Mouse (Mus musculus) midbrain, embryonic 12.5 days (tissue): ENCODE results near the gene Cfap70. TPM values are rescaled to one million over a fixed set of nuclear protein-coding genes. Genes with fewer than 3 reads are reported as not detected.

Experiments used
- ATAC-seq: fragments of 200-750 bp; cut with Nextera tagmentation; 2 replicates; pipeline ENCODE4 v1.8.0; 2017; ENCODE audit warnings: low read depth, moderate TSS enrichment, moderate library complexity; ENCODE audit not compliant: low FRiP score
- H3K27ac ChIP-seq: fragments of 300-500 bp; sonication (generic); replicated peaks from 2 replicates; pipeline ENCODE4 v1.5.1; 2016; ENCODE audit warnings: mild to moderate bottlenecking
- H3K27me3 ChIP-seq: fragments of 300-500 bp; sonication (generic); 2 replicates; pipeline ENCODE4 v1.6.1; 2016; ENCODE audit warnings: mild to moderate bottlenecking
- H3K36me3 ChIP-seq: fragments of 300-500 bp; sonication (generic); 2 replicates; pipeline ENCODE4 v1.6.1; 2016
- H3K4me1 ChIP-seq: fragments of 300-500 bp; sonication (generic); 2 replicates; pipeline ENCODE4 v1.6.1; 2016
- H3K4me2 ChIP-seq: fragments of 300-500 bp; sonication (generic); replicated peaks from 2 replicates; pipeline ENCODE4 v1.6.1; 2016; ENCODE audit warnings: mild to moderate bottlenecking, moderate library complexity
- H3K4me3 ChIP-seq: fragments of 300-500 bp; sonication (generic); 2 replicates; pipeline ENCODE4 v1.5.1; 2016; ENCODE audit warnings: mild to moderate bottlenecking
- H3K9ac ChIP-seq: fragments of 300-500 bp; sonication (generic); replicated peaks from 2 replicates; pipeline ENCODE4 v1.6.1; 2016; ENCODE audit warnings: mild to moderate bottlenecking, moderate library complexity
- H3K9me3 ChIP-seq: fragments of 300-500 bp; sonication (generic); 2 replicates; pipeline ENCODE4 v1.6.1; 2016; ENCODE audit warnings: mild to moderate bottlenecking
- WGBS: fragments of 180-500 bp; shearing (Covaris S2); methylation state at CpG from one replicate; pipeline ENCODE4 v1.1.7; 2016; 5-methylcytosine and 5-hydroxymethylcytosine counted together
- polyA plus RNA-seq: library from polyadenylated mRNA; unstranded; fragments of >200 nt; fragmentation: Nextera tagmentation; extraction: Ambion mirVana; gene quantifications from 2 replicates; pipeline ENCODE4 v1.2.1, GENCODE M21; 2016

The Cfap70 gene
- polyA plus RNA-seq, 1 experiment from 2014 or later: 0.34 TPM

DNA sequence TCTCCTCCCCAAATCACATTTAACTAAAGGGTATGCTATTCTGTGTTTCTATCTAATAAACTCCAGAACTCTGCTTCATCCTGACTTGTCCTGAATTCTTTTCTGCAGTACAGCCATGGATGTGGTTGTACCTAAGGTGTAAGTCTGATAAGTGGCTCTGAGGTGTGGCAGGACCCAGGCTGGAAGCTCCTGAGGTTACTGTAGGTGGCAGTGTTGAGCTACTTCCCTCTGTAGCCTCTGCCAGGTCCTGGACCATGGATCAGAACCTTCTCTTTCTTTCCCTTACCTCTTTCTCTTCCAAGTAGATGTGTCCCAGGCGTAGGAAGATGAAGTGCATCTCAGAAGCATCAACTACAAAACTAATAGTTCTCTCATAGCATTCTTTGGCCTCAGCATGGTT, 52.0 kb downstream of the Cfap70 start:
- Histone ChIP-seq H3K4me1 (no peaks in the 10 kb centered on the region), H3K4me2 (no peak overlapping the region), H3K27ac (no peak overlapping the region), H3K27me3 (no peaks in the 10 kb centered on the region), H3K4me3 (no peak overlapping the region), H3K36me3 (no peaks in the 10 kb centered on the region), H3K9me3 (no peaks in the 10 kb centered on the region), H3K9ac (no peak overlapping the region)
- ATAC-seq: no peak
- WGBS: 65% methylated on average over 1 of the region's 1 CpGs

- no peak overlapping the region for H3K4me3 ChIP-seq
- H3K4me2 ChIP-seq: no peak overlapping the region
- peaks cover 7% of the 10 kb centered on the region for H3K4me1 ChIP-seq
- no peaks in the 10 kb centered on the region for H3K9me3 ChIP-seq
- no peak overlapping the region for H3K9ac ChIP-seq
- no peak overlapping the region for H3K27ac ChIP-seq
- WGBS: 52% methylated on average over 4 of the region's 4 CpGs
- no peaks in the 10 kb centered on the region for H3K36me3 ChIP-seq
- no peak for ATAC-seq
- no peaks in the 10 kb centered on the region for H3K27me3 ChIP-seq
Measured at GRCm38 (mm10) chr14:20398864-20399263, 53.2 kb downstream of the Cfap70 start.

- no peak for ATAC-seq
- H3K4me3 ChIP-seq: no peak overlapping the region
- H3K4me2 ChIP-seq: no peak overlapping the region
- H3K9ac ChIP-seq: no peak overlapping the region
- no peaks in the 10 kb centered on the region for H3K27me3 ChIP-seq
- H3K27ac ChIP-seq: no peak overlapping the region
- H3K4me1 ChIP-seq: peaks cover 13% of the 10 kb centered on the region
- no peaks in the 10 kb centered on the region for H3K36me3 ChIP-seq
- 86% methylated on average over 9 of the region's 9 CpGs for WGBS
- H3K9me3 ChIP-seq: no peaks in the 10 kb centered on the region
Measured at GRCm38 (mm10) chr14:20397220-20397619, 54.8 kb downstream of the Cfap70 start.

GRCm38 (mm10) chr14:20393205-20393913, 58.7 kb downstream of the Cfap70 start, which contains the start of gene Mrps16:
Mrps16 (minus strand) TSS chr14:20393634.
- peak; percentile 96 for ATAC-seq
- peak within 1 kb of the TSS; percentile 83 for H3K9ac ChIP-seq
- H3K4me3 ChIP-seq: peak within 1 kb of the TSS; percentile 80
- H3K27ac ChIP-seq: peak within 1 kb of the TSS; percentile 83
- no peaks in the 10 kb centered on the region for H3K9me3 ChIP-seq
- peaks cover 11% of the 10 kb centered on the region for H3K36me3 ChIP-seq
- peak within 1 kb of the TSS; percentile 64 for H3K4me2 ChIP-seq
- H3K27me3 ChIP-seq: no peaks in the 10 kb centered on the region
- under 1% methylated on average over 68 of the region's 68 CpGs for WGBS
- peaks cover 18% of the 10 kb centered on the region for H3K4me1 ChIP-seq

GRCm38 (mm10) chr14:20392326-20392725, 59.7 kb downstream of the Cfap70 start:
- H3K4me1 ChIP-seq: peaks cover 28% of the 10 kb centered on the region
- 89% methylated on average over 4 of the region's 4 CpGs for WGBS
- H3K9me3 ChIP-seq: no peaks in the 10 kb centered on the region
- H3K36me3 ChIP-seq: peaks cover 11% of the 10 kb centered on the region
- H3K4me2 ChIP-seq: no peak overlapping the region
- no peak overlapping the region for H3K4me3 ChIP-seq
- H3K27me3 ChIP-seq: no peaks in the 10 kb centered on the region
- ATAC-seq: no peak
- no peak overlapping the region for H3K27ac ChIP-seq
- H3K9ac ChIP-seq: no peak overlapping the region

- Histone ChIP-seq H3K9me3 (no peaks in the 10 kb centered on the region), H3K36me3 (peaks cover 36% of the 10 kb centered on the region), H3K4me3 (peak overlapping the region; percentile 79), H3K4me1 (peaks cover 48% of the 10 kb centered on the region), H3K9ac (peak overlapping the region; percentile 75), H3K27me3 (no peaks in the 10 kb centered on the region), H3K27ac (no peak overlapping the region), H3K4me2 (peak overlapping the region; percentile 80)
- no peak for ATAC-seq
- WGBS: 91% methylated on average over 8 of the region's 8 CpGs
Measured at GRCm38 (mm10) chr14:20389446-20390079, 62.5 kb downstream of the Cfap70 start.

DNA sequence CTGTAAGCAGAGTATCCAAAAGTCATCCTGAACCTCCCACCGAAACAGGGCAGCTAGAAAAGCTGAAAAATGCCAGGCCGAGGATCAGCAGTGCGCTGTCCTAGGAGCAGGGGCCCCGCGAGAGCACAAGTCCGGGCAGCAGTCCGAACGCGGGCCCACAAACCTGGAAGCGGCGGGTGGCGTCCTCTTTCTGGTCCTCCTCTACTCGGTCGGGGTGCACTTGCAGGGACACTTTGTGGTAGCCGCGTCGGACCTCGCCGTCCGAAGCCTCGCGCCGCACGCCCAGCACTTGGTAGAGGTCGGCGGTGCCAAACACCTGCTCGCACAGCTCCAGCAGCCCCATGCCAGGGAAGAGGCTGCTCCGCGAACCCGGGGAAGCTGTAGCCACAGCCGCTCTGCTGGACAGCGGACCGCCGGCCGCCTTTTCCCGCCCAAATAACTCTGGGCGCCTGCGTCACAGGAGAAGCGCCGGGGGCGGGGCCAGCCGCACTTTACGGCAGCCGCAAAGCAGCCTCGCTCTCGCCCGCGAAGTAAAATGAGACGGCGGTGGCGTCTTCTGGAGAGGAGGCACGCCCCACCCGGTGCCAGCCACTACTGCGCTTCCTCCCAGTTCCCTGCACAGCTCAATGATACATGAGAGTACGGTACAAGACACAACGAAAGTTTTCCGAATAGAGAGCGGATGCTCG, 63.4 kb downstream of the Cfap70 start, which contains the start of gene Dnajc9:
TSS of gene Dnajc9 (minus strand) at position 470 of the 689 bp plus-strand sequence.
- Histone ChIP-seq H3K4me3 (peak within 1 kb of the TSS; percentile 79), H3K27me3 (no peaks in the 10 kb centered on the region), H3K9me3 (no peaks in the 10 kb centered on the region), H3K36me3 (peaks cover 45% of the 10 kb centered on the region), H3K9ac (peak within 1 kb of the TSS; percentile 75), H3K4me2 (peak within 1 kb of the TSS; percentile 80), H3K4me1 (peaks cover 42% of the 10 kb centered on the region), H3K27ac (peak within 1 kb of the TSS; percentile 62)
- peak; percentile 75 for ATAC-seq
- WGBS: under 1% methylated on average over 59 of the region's 59 CpGs

DNA sequence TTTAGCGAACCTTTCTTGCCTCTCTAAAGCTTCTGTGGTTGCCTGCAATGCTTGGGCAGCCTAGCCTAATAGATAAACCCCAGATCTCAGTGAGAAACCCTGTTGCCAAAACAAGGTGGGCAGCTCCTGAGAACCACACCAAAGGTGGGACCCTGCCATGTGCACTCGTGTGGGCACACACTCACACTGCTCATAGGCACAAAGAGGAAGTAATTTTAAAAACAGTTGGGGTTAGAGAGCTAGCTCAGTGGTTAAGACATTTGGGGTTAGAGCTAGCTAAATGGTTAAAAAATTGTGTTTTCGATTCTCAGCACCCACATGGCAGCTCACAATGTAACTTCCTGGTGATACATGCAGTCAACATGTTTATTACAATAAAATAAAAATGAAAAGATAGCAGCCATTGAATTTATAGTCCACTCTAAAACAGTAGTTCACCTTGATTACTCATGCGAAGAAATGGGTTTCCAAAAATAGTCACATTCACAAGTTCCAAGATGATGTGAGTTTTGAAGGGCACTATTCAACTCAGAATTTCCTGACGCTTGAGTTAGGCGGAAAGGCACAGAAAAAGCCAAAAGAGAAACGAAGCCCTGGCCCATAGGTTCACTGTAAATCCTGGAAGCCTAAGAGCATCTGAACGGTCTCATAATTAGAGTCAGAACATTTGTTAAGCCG, 72.1 kb downstream of the Cfap70 start:
- Histone ChIP-seq H3K9ac (no peak overlapping the region), H3K4me1 (no peaks in the 10 kb centered on the region), H3K36me3 (peaks cover 85% of the 10 kb centered on the region), H3K4me3 (no peak overlapping the region), H3K27ac (no peak overlapping the region), H3K9me3 (no peaks in the 10 kb centered on the region), H3K27me3 (no peaks in the 10 kb centered on the region), H3K4me2 (no peak overlapping the region)
- 92% methylated on average over 9 of the region's 9 CpGs for WGBS
- no peak for ATAC-seq

GRCm38 (mm10) chr14:20379087-20379640, 72.9 kb downstream of the Cfap70 start:
- Histone ChIP-seq H3K4me2 (no peak overlapping the region), H3K36me3 (peaks cover 79% of the 10 kb centered on the region), H3K27ac (no peak overlapping the region), H3K4me1 (no peaks in the 10 kb centered on the region), H3K27me3 (no peaks in the 10 kb centered on the region), H3K9ac (no peak overlapping the region), H3K4me3 (no peak overlapping the region), H3K9me3 (no peaks in the 10 kb centered on the region)
- no peak for ATAC-seq
- 92% methylated on average over 5 of the region's 5 CpGs for WGBS

DNA sequence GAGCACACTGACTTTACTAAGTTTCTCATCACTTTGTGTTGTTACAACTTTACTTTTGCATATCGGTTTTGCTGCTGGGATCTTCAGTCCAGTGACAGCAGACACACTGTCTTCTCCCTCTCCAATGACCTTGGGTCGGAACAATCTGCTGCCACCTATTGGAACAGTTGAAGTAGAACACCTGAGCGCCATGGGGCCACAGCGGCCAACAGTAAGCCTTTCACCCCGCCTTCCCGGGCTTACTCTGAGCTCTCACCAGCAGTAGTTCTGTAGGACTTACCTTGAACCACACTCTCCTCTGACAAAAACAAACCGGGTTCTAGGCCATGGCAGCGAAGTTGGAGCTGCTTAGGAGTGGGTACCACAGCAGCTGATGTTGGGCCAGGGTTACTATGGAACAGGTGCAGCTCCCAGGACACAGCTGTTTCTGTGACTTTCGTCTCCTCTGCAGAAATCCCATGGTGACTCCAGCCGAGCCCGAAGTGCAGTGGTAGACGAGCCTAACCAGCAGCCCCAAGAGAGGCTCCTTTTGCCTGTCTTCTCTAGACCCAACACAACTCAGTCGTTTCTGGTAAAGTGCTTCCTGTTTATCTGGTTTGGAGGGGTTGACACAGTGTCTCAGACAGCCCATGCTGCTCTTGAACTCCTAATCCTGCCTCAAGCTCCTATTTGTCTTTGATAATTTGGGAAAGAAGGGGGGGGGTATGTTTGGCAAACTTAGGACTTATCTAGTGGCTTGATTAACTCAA, 73.5 kb downstream of the Cfap70 start:
- Histone ChIP-seq H3K4me3 (no peak overlapping the region), H3K27ac (no peak overlapping the region), H3K9ac (no peak overlapping the region), H3K4me1 (no peaks in the 10 kb centered on the region), H3K4me2 (no peak overlapping the region), H3K36me3 (peaks cover 78% of the 10 kb centered on the region), H3K9me3 (no peaks in the 10 kb centered on the region), H3K27me3 (no peaks in the 10 kb centered on the region)
- 43% methylated on average over 13 of the region's 13 CpGs for WGBS
- ATAC-seq: no peak

DNA sequence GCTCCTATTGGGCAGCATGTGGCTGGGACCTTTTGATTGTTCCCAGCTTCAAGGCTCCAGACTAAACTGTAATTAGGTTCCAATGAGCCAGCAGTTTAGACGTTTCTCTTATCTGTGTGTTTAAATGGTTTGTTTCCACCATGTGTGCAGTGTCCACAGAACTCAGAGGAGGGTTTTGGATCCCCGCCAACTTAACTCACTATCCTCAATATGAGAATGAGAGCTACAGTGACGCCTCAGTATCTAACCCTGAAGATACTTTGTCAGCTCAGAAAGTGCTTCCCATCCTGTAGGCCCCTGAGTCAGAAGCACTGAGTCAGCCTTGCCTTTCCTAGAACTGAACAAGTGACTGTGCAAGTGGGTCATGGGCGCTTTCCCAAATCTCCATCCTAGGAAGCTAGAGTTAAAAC, 74.9 kb downstream of the Cfap70 start:
- WGBS: 90% methylated on average over 4 of the region's 4 CpGs
- no peak overlapping the region for H3K9ac ChIP-seq
- H3K4me2 ChIP-seq: no peak overlapping the region
- H3K4me3 ChIP-seq: no peak overlapping the region
- no peaks in the 10 kb centered on the region for H3K9me3 ChIP-seq
- H3K27ac ChIP-seq: no peak overlapping the region
- H3K4me1 ChIP-seq: no peaks in the 10 kb centered on the region
- H3K27me3 ChIP-seq: no peaks in the 10 kb centered on the region
- no peak for ATAC-seq
- peaks cover 78% of the 10 kb centered on the region for H3K36me3 ChIP-seq
